Mouse (Mus musculus) liver, adult 2 months (tissue): Measurements from ENCODE around the gene Casp7. TPM values are rescaled to one million over a fixed set of nuclear protein-coding genes. Genes with fewer than 3 reads are reported as not detected.

ENCODE experiments used
- DNase-seq: peaks from one replicate; pipeline ENCODE4 v3.0.0-alpha.2; 2011; ENCODE audit warnings: low read depth, low spot score; ENCODE audit errors: extremely low read depth
- H3K27ac ChIP-seq: fragments of 200-500 bp; replicated peaks from 2 replicates; pipeline ENCODE4 v1.5.1; 2012; ENCODE audit warnings: low read depth, mild to moderate bottlenecking, control low read depth, inconsistent platforms, low read length; ENCODE audit not compliant: insufficient read depth
- H3K27me3 ChIP-seq: fragments of 200-500 bp; 2 replicates; pipeline ENCODE4 v1.6.1; 2012; ENCODE audit warnings: mild to moderate bottlenecking, moderate library complexity, low read length, inconsistent platforms; ENCODE audit not compliant: control insufficient read depth, insufficient read depth
- H3K36me3 ChIP-seq: fragments of 200-500 bp; 2 replicates; pipeline ENCODE4 v1.6.1; 2012; ENCODE audit warnings: low read length, inconsistent platforms; ENCODE audit not compliant: control insufficient read depth, insufficient read depth
- H3K4me1 ChIP-seq: fragments of 200-500 bp; 2 replicates; pipeline ENCODE4 v1.6.1; 2011; ENCODE audit warnings: low read length; ENCODE audit not compliant: control insufficient read depth, insufficient read depth
- H3K4me3 ChIP-seq: fragments of 200-500 bp; 2 replicates; pipeline ENCODE4 v1.5.1; 2011; ENCODE audit warnings: low read depth, mild to moderate bottlenecking, control low read depth, low read length, moderate library complexity; ENCODE audit not compliant: insufficient read depth
- H3K79me2 ChIP-seq: fragments of 200-500 bp; 2 replicates; pipeline ENCODE4 v1.6.1; 2012; ENCODE audit warnings: inconsistent platforms, mild to moderate bottlenecking, low read length, moderate library complexity; ENCODE audit not compliant: control insufficient read depth, insufficient read depth
- H3K9ac ChIP-seq: fragments of 200-500 bp; 2 replicates; pipeline ENCODE4 v1.6.1; 2012; ENCODE audit warnings: low read depth, mild to moderate bottlenecking, control low read depth, inconsistent platforms, low read length
- CTCF ChIP-seq: fragments of 200-500 bp; IDR thresholded peaks from 2 replicates; pipeline ENCODE4 v1.5.1; 2011; ENCODE audit warnings: low read depth, low read length, control low read depth
- POLR2A ChIP-seq: fragments of 200-500 bp; IDR thresholded peaks from 2 replicates; pipeline ENCODE4 v1.6.1; 2011; ENCODE audit warnings: low read length, control low read depth; ENCODE audit not compliant: insufficient read depth; ENCODE audit errors: extremely low read depth
- WGBS: fragments of 180-500 bp; shearing (Covaris S2); methylation state at CpG from one replicate; pipeline ENCODE4 v1.1.7; 2018; 5-methylcytosine and 5-hydroxymethylcytosine counted together
- polyA plus RNA-seq: library from polyadenylated mRNA; depleted of rRNA; stranded (reverse); fragments of >200 nt; gene quantifications from 2 replicates; pipeline ENCODE4 v1.2.3, GENCODE M21; 2012; rRNA removed
- total RNA-seq: library from RNA; depleted of rRNA; stranded (reverse); fragments of >200 nt; gene quantifications from 2 replicates; pipeline ENCODE4 v1.2.3, GENCODE M21; 2014; rRNA removed

Casp7 gene
- total and polyA plus RNA-seq, 2 experiments, result 15.8 to 38.8 TPM

DNA sequence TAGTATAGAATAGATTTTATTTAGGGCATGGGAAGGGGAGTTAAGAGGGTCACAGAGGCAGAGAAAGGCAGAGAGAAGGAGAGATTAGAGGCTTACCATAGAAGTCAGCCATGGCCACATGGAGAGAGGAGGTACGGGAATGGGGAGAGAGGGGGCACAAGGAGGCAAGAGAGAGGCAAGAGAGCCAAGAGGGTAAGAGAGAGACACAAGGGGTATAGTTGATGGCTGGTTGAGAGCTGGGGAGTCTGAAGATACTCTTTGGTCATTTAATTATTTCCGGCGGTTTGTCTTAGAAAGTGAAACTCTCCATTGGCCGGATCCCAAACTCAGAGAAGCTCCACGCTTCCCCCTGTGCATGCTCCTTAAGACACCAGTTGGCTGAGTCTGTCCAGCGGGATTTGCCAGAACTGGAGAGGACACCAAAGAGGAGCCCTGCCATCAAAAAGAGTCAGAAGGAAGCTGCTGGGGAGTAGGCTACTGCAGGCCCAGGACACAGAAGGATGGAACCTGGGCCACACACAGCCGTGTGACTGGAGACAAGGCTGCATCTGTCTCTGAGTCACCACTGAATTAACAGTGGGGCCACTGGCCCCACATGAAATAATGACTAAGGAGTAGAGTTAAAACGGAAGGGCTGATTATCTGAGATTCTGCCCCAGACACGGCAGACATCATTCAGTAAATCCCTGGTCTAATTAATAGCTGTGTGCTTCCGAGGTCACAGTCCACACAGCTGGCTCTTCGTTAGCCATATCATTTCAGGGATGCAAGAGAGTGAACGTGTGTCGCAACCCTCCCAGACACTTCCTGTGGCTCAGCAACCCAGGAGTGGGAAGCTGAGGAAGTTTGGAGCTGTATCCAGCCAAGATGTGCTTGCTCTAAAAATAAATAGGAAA, 88.7 kb downstream of the Casp7 start:
- 46% methylated on average over 13 of the region's 13 CpGs for WGBS
- Histone ChIP-seq H3K4me3 (no peak overlapping the region), H3K27ac (peak overlapping the region; percentile 52), H3K4me1 (peaks cover 2% of the 10 kb centered on the region), H3K79me2 (no peaks in the 10 kb centered on the region), H3K27me3 (no peaks in the 10 kb centered on the region), H3K36me3 (no peaks in the 10 kb centered on the region), H3K9ac (no peak overlapping the region)
- peak; percentile 86 for DNase-seq
- TF ChIP-seq POLR2A (no peak), CTCF (no peak)

- H3K79me2 ChIP-seq, result no peaks in the 10 kb centered on the region
- TF ChIP-seq CTCF (no peak), POLR2A (no peak)
- no peaks in the 10 kb centered on the region for H3K27me3 ChIP-seq
Observed at GRCm38 (mm10) chr19:56486926-56487325, 90.0 kb downstream of the Casp7 start.

GRCm38 (mm10) chr19:56487339-56487738, 90.4 kb downstream of the Casp7 start:
- DNase-seq, result no peak
- Histone ChIP-seq H3K36me3 (no peaks in the 10 kb centered on the region), H3K9ac (no peak overlapping the region), H3K79me2 (no peaks in the 10 kb centered on the region), H3K27me3 (no peaks in the 10 kb centered on the region), H3K4me3 (no peak overlapping the region), H3K27ac (no peak overlapping the region), H3K4me1 (peaks cover 2% of the 10 kb centered on the region)
- no peak for TF ChIP-seq CTCF
- no peak for TF ChIP-seq POLR2A
- WGBS, result 100% methylated on average over 2 of the region's 2 CpGs

More at GRCm38 (mm10) chr19:56486926-56487325, 90.0 kb downstream of the Casp7 start:
- peaks cover 2% of the 10 kb centered on the region for H3K4me1 ChIP-seq
- 93% methylated on average over 7 of the region's 7 CpGs for WGBS
- no peak overlapping the region for H3K27ac ChIP-seq
- no peak for DNase-seq
- no peak overlapping the region for H3K9ac ChIP-seq
- no peak overlapping the region for H3K4me3 ChIP-seq
- H3K36me3 ChIP-seq, result no peaks in the 10 kb centered on the region

DNA sequence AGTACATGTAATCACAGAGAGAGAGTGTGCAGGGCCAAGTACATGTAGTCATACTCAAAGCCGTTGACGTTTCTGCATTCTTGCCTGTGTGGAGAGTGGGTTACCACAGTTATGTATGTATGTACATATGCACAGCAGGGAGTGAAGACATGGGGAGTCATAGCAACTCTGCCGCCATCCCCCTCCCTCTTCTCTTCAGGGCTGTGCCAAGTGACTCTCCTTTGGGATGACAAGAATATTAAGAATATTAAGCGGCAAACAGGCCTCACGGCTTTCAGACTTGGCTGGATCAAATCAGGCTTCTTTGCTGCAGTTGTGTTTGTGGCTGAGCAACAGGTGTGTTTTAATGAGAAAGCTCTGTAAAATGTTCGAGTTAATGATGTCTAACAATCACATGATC, 92.7 kb downstream of the Casp7 start:
- TF ChIP-seq CTCF (no peak), POLR2A (no peak)

More for the DNA sequence above, 92.7 kb downstream of the Casp7 start:
- Histone ChIP-seq H3K79me2 (no peaks in the 10 kb centered on the region), H3K36me3 (no peaks in the 10 kb centered on the region), H3K9ac (no peak overlapping the region), H3K27me3 (no peaks in the 10 kb centered on the region), H3K4me3 (no peak overlapping the region), H3K27ac (no peak overlapping the region), H3K4me1 (peaks cover 2% of the 10 kb centered on the region)
- DNase-seq, result no peak
- 89% methylated on average over 6 of the region's 6 CpGs for WGBS

Other genes starting within 250 kb of the Casp7 start
- 172 and 213 TPM in 2 replicates for gene Habp2, start 110.0 kb upstream of the Casp7 start, total RNA-seq
- 354 and 371 TPM in 2 replicates for gene Habp2, start 110.0 kb upstream of the Casp7 start, polyA plus RNA-seq
- gene Nrap, start 7.1 kb upstream of the Casp7 start, total RNA-seq, result 0.07 and 0.55 TPM in 2 replicates
- 0.04 and 0.11 TPM in 2 replicates for gene Nrap, start 7.1 kb upstream of the Casp7 start, polyA plus RNA-seq
- 0.13 TPM in 1 of 2 replicates, not detected in the other for gene Plekhs1, start 64.5 kb downstream of the Casp7 start, total RNA-seq
- gene Plekhs1, start 64.5 kb downstream of the Casp7 start, polyA plus RNA-seq, result 0.07 TPM in 1 of 2 replicates, not detected in the other
- 12.1 and 13.5 TPM in 2 replicates for gene Dclre1a, start 151.1 kb downstream of the Casp7 start, total RNA-seq
- 3.1 and 3.3 TPM in 2 replicates for gene Dclre1a, start 151.1 kb downstream of the Casp7 start, polyA plus RNA-seq
- gene Nhlrc2, start 151.1 kb downstream of the Casp7 start, total RNA-seq, result 11.9 and 12.6 TPM in 2 replicates
- gene Nhlrc2, start 151.1 kb downstream of the Casp7 start, polyA plus RNA-seq, result 3.8 and 3.9 TPM in 2 replicates